Mouse (Mus musculus): ENCODE data around the gene Tas2r134.

The Tas2r134 gene

GRCm38 (mm10) chr2:51627211-51627610 is at the start of gene Tas2r134:
TSS of gene Tas2r134 (plus strand) at chr2:51627511.
- DNase-seq, result peak; percentile 30

GRCm38 (mm10) chr2:51579767-51580166 is 47.5 kb upstream of the Tas2r134 start:
- DNase-seq, result no peak

- peak; percentile 41 for DNase-seq
Observed at GRCm38 (mm10) chr2:51584050-51585046, 43.0 kb upstream of the Tas2r134 start.

- no peak for DNase-seq
Observed at GRCm38 (mm10) chr2:51588336-51588735, 39.0 kb upstream of the Tas2r134 start.

- no peak for DNase-seq
Observed at GRCm38 (mm10) chr2:51588895-51589294, 38.4 kb upstream of the Tas2r134 start.

- peak; percentile 58 for DNase-seq
Observed at GRCm38 (mm10) chr2:51589627-51590026, 37.7 kb upstream of the Tas2r134 start.

GRCm38 (mm10) chr2:51590308-51590707 is 37.0 kb upstream of the Tas2r134 start:
- peak; percentile 90 for DNase-seq

- DNase-seq, result peak; percentile 50
Observed at GRCm38 (mm10) chr2:51592157-51592556, 35.2 kb upstream of the Tas2r134 start.

- no peak for DNase-seq
Observed at GRCm38 (mm10) chr2:51599473-51600201, 27.7 kb upstream of the Tas2r134 start.

GRCm38 (mm10) chr2:51600202-51600487 is 27.2 kb upstream of the Tas2r134 start:
- no peak for DNase-seq

- DNase-seq, result no peak
Observed at GRCm38 (mm10) chr2:51600873-51601272, 26.4 kb upstream of the Tas2r134 start.

GRCm38 (mm10) chr2:51610305-51610704 is 17.0 kb upstream of the Tas2r134 start:
- DNase-seq, result peak; percentile 89

GRCm38 (mm10) chr2:51610897-51611296 is 16.4 kb upstream of the Tas2r134 start:
- DNase-seq, result peak; percentile 49

GRCm38 (mm10) chr2:51613716-51614115 is 13.6 kb upstream of the Tas2r134 start:
- DNase-seq, result no peak

- DNase-seq, result no peak
Observed at GRCm38 (mm10) chr2:51621931-51622330, 5.4 kb upstream of the Tas2r134 start.

GRCm38 (mm10) chr2:51626007-51626406 is 1.3 kb upstream of the Tas2r134 start:
- no peak for DNase-seq

- DNase-seq, result no peak
Observed at GRCm38 (mm10) chr2:51631428-51631827, 4.1 kb downstream of the Tas2r134 start.

- no peak for DNase-seq
Observed at GRCm38 (mm10) chr2:51637681-51638080, 10.4 kb downstream of the Tas2r134 start.

- no peak for DNase-seq
Observed at GRCm38 (mm10) chr2:51641635-51642034, 14.3 kb downstream of the Tas2r134 start.

GRCm38 (mm10) chr2:51643244-51644139 is 16.2 kb downstream of the Tas2r134 start:
- DNase-seq, result no peak

- DNase-seq, result no peak
Observed at GRCm38 (mm10) chr2:51647972-51648371, 20.7 kb downstream of the Tas2r134 start.

GRCm38 (mm10) chr2:51649887-51650286 is 22.6 kb downstream of the Tas2r134 start:
- DNase-seq, result no peak

GRCm38 (mm10) chr2:51652086-51652485 is 24.8 kb downstream of the Tas2r134 start:
- DNase-seq, result no peak

Data from retina, postnatal 1 day (tissue).